Mouse (Mus musculus): ENCODE data around the gene Tomm40l. TPM values are rescaled to one million over a fixed set of nuclear protein-coding genes. Genes with fewer than 3 reads are reported as not detected.

The Tomm40l gene
- total RNA-seq, 1 experiment, result 27.5 TPM

GRCm38 (mm10) chr1:171234126-171234525 is 11.8 kb upstream of the Tomm40l start, which contains the start of gene Fcer1g:
Gene Fcer1g, minus strand, starts transcription at chr1:171234365.
- in situ Hi-C loops (cut with MboI; ENCODE audit: low sequenced_read_pairs in 2 of 2, unreplicated experiment in 2 of 2), result loop anchor here in 1 of 2 experiments (25.0 kb wide), 1 partner anchor 347 kb away; the partner anchor contains the start of genes Dusp12 and Gm26620
- Histone ChIP-seq H3K9me3 (ENCODE audit: control insufficient read depth, insufficient read depth, low read depth, low read length) (no peaks in the 10 kb centered on the region), H3K4me1 (ENCODE audit: control insufficient read depth in 2 of 2, insufficient read depth in 2 of 2, low read length in 2 of 2, poor library complexity in 1 of 2) (peaks cover 0 to 9% of the 10 kb centered on the region in 2 experiments; a peak in 1 of 4 replicates), H3K9ac (ENCODE audit: insufficient read depth, low read depth, low read length, poor library complexity, severe bottlenecking) (no peak within 1 kb of the TSS), H3K36me3 (ENCODE audit: control insufficient read depth, insufficient read depth, low read length, poor library complexity, severe bottlenecking) (peaks cover 32% of the 10 kb centered on the region), H3K4me3 (ENCODE audit: insufficient read depth in 1 of 2, low read depth in 1 of 2, low read length in 2 of 2, poor library complexity in 1 of 2, severe bottlenecking in 1 of 2) (no peak within 1 kb of the TSS), H3K27ac (ENCODE audit: insufficient read depth, low read depth, low read length, poor library complexity, severe bottlenecking) (no peak within 1 kb of the TSS)
- DNase-seq (ENCODE audit: low read depth, low spot score), result no peak
- no peak for TF ChIP-seq MAFK (IDR thresholded peaks at IDR 0.05; ENCODE audit: insufficient read depth, low read depth, low read length)
- TF ChIP-seq HCFC1 (IDR thresholded peaks at IDR 0.05; ENCODE audit: borderline replicate concordance, insufficient read depth, low read length), result no peak
- no peak for TF ChIP-seq ZC3H11A (IDR thresholded peaks at IDR 0.05; ENCODE audit: borderline replicate concordance, low read depth, low read length)
- TF ChIP-seq ZNF384 (IDR thresholded peaks at IDR 0.05; ENCODE audit: low read depth, low read length), result no peak
- TF ChIP-seq CHD2 (IDR thresholded peaks at IDR 0.05; ENCODE audit: low read depth, low read length), result no peak

DNA sequence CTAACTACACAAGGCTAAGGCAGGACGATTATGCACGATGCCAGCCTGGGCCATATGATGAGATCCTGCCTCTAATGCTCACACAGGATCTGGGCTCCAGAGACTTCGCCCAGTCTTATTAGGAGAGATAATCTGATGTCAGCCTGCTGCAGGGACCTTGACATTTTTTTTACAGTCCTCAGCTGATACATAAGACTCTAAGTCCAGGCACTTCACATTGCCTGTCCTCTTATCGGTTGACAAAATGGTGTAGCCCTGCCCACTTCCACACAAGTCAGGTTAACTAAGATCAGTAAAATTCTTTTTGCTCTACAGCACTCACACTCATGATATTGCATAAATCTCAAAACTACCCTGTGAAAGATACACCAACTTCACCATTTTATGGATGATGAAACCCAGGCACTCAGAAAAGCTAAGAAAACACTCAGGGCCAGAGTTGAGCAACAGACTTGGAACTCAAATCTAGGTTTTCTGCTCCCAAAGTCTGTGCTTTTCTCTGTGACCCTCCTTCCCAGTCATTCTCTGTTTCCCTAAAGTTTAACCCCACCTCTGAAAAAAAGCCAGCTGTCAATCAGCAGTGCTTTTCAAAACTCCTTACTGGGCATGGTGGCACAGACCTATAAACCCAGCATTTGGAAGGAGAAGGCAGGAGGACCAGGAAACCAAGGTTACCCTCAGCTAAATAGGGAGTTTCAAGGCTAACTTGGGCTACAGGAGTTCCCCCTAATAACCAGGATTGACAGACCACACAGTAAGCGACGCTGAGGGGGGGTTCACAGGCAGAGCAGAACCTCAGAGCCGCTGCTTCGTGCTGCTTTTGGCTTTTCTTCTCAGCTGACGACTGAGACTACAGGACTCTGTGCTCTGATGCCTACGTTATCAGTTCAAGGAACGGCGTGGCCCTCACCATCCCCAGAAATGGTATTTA is 10.8 kb upstream of the Tomm40l start:
- Histone ChIP-seq H3K36me3 (ENCODE audit: control insufficient read depth, insufficient read depth, low read length, poor library complexity, severe bottlenecking) (peaks cover 25% of the 10 kb centered on the region), H3K4me1 (ENCODE audit: control insufficient read depth in 2 of 2, insufficient read depth in 2 of 2, low read length in 2 of 2, poor library complexity in 1 of 2) (peaks cover 0 to 11% of the 10 kb centered on the region in 2 experiments; a peak in 1 of 4 replicates), H3K9ac (ENCODE audit: insufficient read depth, low read depth, low read length, poor library complexity, severe bottlenecking) (no peak overlapping the region), H3K9me3 (ENCODE audit: control insufficient read depth, insufficient read depth, low read depth, low read length) (no peaks in the 10 kb centered on the region), H3K4me3 (ENCODE audit: insufficient read depth in 1 of 2, low read depth in 1 of 2, low read length in 2 of 2, poor library complexity in 1 of 2, severe bottlenecking in 1 of 2) (no peak overlapping the region), H3K27ac (ENCODE audit: insufficient read depth, low read depth, low read length, poor library complexity, severe bottlenecking) (no peak overlapping the region)
- TF ChIP-seq CHD2 (IDR thresholded peaks at IDR 0.05; ENCODE audit: low read depth, low read length), result no peak
- no peak for TF ChIP-seq HCFC1 (IDR thresholded peaks at IDR 0.05; ENCODE audit: borderline replicate concordance, insufficient read depth, low read length)
- TF ChIP-seq MAFK (IDR thresholded peaks at IDR 0.05; ENCODE audit: insufficient read depth, low read depth, low read length), result no peak
- TF ChIP-seq ZNF384 (IDR thresholded peaks at IDR 0.05; ENCODE audit: low read depth, low read length), result no peak
- no peak for TF ChIP-seq ZC3H11A (IDR thresholded peaks at IDR 0.05; ENCODE audit: borderline replicate concordance, low read depth, low read length)
- in situ Hi-C loops (cut with MboI; ENCODE audit: low sequenced_read_pairs in 2 of 2, unreplicated experiment in 2 of 2), result loop anchor here in 1 of 2 experiments (25.0 kb wide), 1 partner anchor 346 kb away; the partner anchor contains the start of genes Dusp12 and Gm26620
- no peak for DNase-seq (ENCODE audit: low read depth, low spot score)

GRCm38 (mm10) chr1:171232348-171232747 is 10.0 kb upstream of the Tomm40l start:
- peaks cover 18% of the 10 kb centered on the region for H3K36me3 ChIP-seq (ENCODE audit: control insufficient read depth, insufficient read depth, low read length, poor library complexity, severe bottlenecking)

GRCm38 (mm10) chr1:171231844-171232243 is 9.5 kb upstream of the Tomm40l start:
- DNase-seq (ENCODE audit: low read depth, low spot score), result no peak
- Histone ChIP-seq H3K27ac (ENCODE audit: insufficient read depth, low read depth, low read length, poor library complexity, severe bottlenecking) (no peak overlapping the region), H3K4me3 (ENCODE audit: insufficient read depth in 1 of 2, low read depth in 1 of 2, low read length in 2 of 2, poor library complexity in 1 of 2, severe bottlenecking in 1 of 2) (no peak overlapping the region), H3K4me1 (ENCODE audit: control insufficient read depth in 2 of 2, insufficient read depth in 2 of 2, low read length in 2 of 2, poor library complexity in 1 of 2) (peaks cover 0 to 8% of the 10 kb centered on the region in 2 experiments; a peak in 1 of 4 replicates), H3K36me3 (ENCODE audit: control insufficient read depth, insufficient read depth, low read length, poor library complexity, severe bottlenecking) (peaks cover 13% of the 10 kb centered on the region), H3K9me3 (ENCODE audit: control insufficient read depth, insufficient read depth, low read depth, low read length) (no peaks in the 10 kb centered on the region), H3K9ac (ENCODE audit: insufficient read depth, low read depth, low read length, poor library complexity, severe bottlenecking) (no peak overlapping the region)
- in situ Hi-C loops (cut with MboI; ENCODE audit: low sequenced_read_pairs in 2 of 2, unreplicated experiment in 2 of 2), result loop anchor here in 1 of 2 experiments (25.0 kb wide), 1 partner anchor 345 kb away; the partner anchor contains the start of genes Dusp12 and Gm26620
- TF ChIP-seq CHD2 (IDR thresholded peaks at IDR 0.05; ENCODE audit: low read depth, low read length) (no peak), MAFK (IDR thresholded peaks at IDR 0.05; ENCODE audit: insufficient read depth, low read depth, low read length) (no peak), ZNF384 (IDR thresholded peaks at IDR 0.05; ENCODE audit: low read depth, low read length) (no peak), ZC3H11A (IDR thresholded peaks at IDR 0.05; ENCODE audit: borderline replicate concordance, low read depth, low read length) (no peak), HCFC1 (IDR thresholded peaks at IDR 0.05; ENCODE audit: borderline replicate concordance, insufficient read depth, low read length) (no peak)

More at GRCm38 (mm10) chr1:171232348-171232747, 10.0 kb upstream of the Tomm40l start:
- no peak overlapping the region for H3K27ac ChIP-seq (ENCODE audit: insufficient read depth, low read depth, low read length, poor library complexity, severe bottlenecking)
- TF ChIP-seq ZC3H11A (IDR thresholded peaks at IDR 0.05; ENCODE audit: borderline replicate concordance, low read depth, low read length) (no peak), CHD2 (IDR thresholded peaks at IDR 0.05; ENCODE audit: low read depth, low read length) (no peak), ZNF384 (IDR thresholded peaks at IDR 0.05; ENCODE audit: low read depth, low read length) (no peak), HCFC1 (IDR thresholded peaks at IDR 0.05; ENCODE audit: borderline replicate concordance, insufficient read depth, low read length) (no peak), MAFK (IDR thresholded peaks at IDR 0.05; ENCODE audit: insufficient read depth, low read depth, low read length) (no peak)
- no peak overlapping the region for H3K9ac ChIP-seq (ENCODE audit: insufficient read depth, low read depth, low read length, poor library complexity, severe bottlenecking)
- H3K4me1 ChIP-seq (ENCODE audit: control insufficient read depth in 2 of 2, insufficient read depth in 2 of 2, low read length in 2 of 2, poor library complexity in 1 of 2), result peaks cover 0 to 8% of the 10 kb centered on the region in 2 experiments; a peak in 1 of 4 replicates
- H3K9me3 ChIP-seq (ENCODE audit: control insufficient read depth, insufficient read depth, low read depth, low read length), result no peaks in the 10 kb centered on the region
- in situ Hi-C loops (cut with MboI; ENCODE audit: low sequenced_read_pairs in 2 of 2, unreplicated experiment in 2 of 2), result loop anchor here in 1 of 2 experiments (25.0 kb wide), 1 partner anchor 345 kb away; the partner anchor contains the start of genes Dusp12 and Gm26620
- H3K4me3 ChIP-seq (ENCODE audit: insufficient read depth in 1 of 2, low read depth in 1 of 2, low read length in 2 of 2, poor library complexity in 1 of 2, severe bottlenecking in 1 of 2), result no peak overlapping the region
- DNase-seq (ENCODE audit: low read depth, low spot score), result no peak
